Mouse (Mus musculus) small intestine, adult 2 months (tissue): ENCODE measurements around the gene Fam129a.

Source experiments
- CTCF ChIP-seq: fragments of 200-500 bp; IDR thresholded peaks from 2 replicates; pipeline ENCODE4 v1.5.1; 2012; ENCODE audit warnings: low read depth, mild to moderate bottlenecking, control low read depth, inconsistent platforms, low read length, moderate library complexity, mixed read lengths; ENCODE audit not compliant: insufficient replicate concordance, insufficient read length; ENCODE audit errors: extremely low read depth
- POLR2A ChIP-seq: fragments of 200-500 bp; IDR thresholded peaks from 2 replicates; pipeline ENCODE4 v1.6.1; 2012; ENCODE audit warnings: low read depth, mild to moderate bottlenecking, control low read depth, inconsistent platforms, low read length, moderate library complexity

- TF ChIP-seq POLR2A (no peak), CTCF (no peak)
Measured at GRCm38 (mm10) chr1:151638357-151638756, 67.4 kb downstream of the Fam129a start.
